Mouse (Mus musculus) right cerebral cortex, adult 18-20 months (tissue): ENCODE measurements around the gene Slc15a2.

ENCODE experiments used
- DNase-seq: peaks from one replicate; pipeline ENCODE4 v3.0.0; 2022; ENCODE audit warnings: mixed read lengths

Slc15a2 gene

DNA sequence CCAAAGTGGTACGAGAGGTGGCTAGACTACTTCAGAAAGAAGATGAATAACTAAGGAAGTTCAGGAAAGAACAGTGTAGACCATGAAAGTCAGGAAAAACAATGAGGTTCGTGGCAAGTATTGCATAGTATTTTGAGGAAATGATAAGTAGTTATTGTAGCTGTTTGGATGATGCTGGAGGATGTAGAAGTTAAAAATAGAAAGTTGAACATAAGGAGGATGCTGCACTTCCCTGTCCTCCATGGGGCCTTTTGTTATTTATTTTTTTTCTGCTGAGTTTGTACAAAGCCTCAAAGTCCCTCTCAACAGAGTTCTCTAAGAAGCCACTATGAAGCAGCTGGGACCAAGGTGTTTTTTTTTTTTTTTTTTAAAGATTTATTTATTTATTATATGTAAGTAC, 37.0 kb downstream of the Slc15a2 start:
- no peak for DNase-seq

GRCm38 (mm10) chr16:36747068-36747467, 37.7 kb downstream of the Slc15a2 start:
- DNase-seq, result no peak

GRCm38 (mm10) chr16:36743580-36743979, 41.2 kb downstream of the Slc15a2 start:
- no peak for DNase-seq

DNA sequence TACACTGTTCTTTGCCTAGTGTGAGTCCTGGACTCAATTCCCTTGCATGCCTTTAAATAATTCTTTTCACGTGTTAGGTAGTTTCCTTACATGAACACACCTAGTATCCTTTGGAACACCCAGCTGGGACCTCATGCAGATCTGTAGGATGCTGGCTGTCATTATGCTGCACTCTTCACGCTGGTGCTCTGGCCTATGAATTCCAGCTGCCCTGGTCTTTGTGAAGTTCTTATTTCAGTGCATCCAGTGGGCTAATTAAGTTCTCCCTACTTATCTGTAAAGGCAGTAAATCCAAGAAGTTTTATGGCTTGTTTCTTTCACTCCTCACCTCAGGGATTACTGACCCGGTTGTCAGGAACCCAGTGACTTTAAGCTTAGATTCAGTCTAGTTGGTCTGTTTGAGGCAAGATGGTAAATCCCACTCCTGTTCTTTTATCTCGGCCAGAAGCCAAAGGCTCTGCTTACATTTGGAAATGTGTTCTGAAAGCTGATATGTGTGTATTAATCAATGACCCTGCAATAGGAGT, 45.3 kb downstream of the Slc15a2 start:
- no peak for DNase-seq

GRCm38 (mm10) chr16:36735421-36735820, 49.3 kb downstream of the Slc15a2 start:
- DNase-seq, result no peak

DNA sequence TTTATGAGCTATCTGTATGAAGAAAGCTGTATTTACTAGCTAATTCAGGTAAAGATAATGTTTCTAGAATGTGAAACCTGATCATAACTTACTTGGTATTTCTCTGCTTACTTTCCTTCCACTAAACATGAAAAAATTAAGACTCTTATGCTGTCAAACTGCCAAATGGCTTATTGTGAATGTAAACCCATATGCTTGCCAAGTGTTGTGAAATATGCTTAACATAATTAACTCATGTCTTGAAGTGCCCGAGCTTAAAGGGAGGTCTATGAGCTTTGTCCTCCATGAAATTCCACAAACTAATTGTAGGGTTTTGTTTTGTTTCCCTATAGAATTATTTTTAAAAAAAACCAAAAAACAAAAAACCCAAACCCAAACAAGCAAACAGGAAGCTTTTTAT, 50.9 kb downstream of the Slc15a2 start:
- DNase-seq, result no peak

GRCm38 (mm10) chr16:36732572-36732971, 52.2 kb downstream of the Slc15a2 start:
- no peak for DNase-seq

DNA sequence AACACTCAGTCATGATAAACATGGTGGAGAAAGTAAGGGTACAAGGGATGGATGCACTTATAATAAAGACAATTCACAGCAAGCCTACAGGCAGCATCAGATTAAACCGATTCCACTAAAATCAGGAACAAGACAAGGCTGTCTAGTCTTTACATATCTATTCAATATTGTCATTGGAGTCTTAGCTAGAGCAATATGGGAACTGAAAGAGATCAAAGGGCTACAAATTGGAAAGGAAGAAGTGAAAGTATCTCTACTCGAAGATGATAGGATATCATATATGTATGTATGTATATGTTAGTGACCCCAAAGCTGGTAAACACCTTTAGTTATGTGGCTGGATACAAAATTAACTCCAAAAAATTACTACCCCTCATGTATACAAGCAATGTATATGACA, 55.8 kb downstream of the Slc15a2 start:
- DNase-seq, result no peak

- DNase-seq, result no peak
Measured at GRCm38 (mm10) chr16:36723880-36724443, 60.8 kb downstream of the Slc15a2 start.

DNA sequence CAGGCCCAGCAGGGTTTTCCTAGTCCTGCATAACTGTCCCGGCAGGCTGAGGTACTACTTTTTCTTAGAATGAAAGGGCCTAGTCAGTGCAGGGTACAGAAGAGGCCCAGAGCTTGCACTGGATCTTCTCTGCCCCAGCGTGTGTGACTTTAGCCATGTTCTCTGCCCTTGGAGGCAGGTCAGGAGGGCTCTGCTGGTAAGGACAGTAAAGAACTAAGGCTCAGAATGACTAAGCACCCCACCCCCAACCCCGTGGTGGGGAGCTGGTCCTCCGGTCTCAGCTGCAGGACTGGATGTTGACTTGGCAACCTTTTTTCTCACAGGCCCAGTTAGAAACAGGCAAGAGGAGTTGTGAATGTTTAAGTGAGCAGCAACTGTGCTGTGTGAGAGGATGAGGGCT, 62.0 kb downstream of the Slc15a2 start:
- no peak for DNase-seq

- no peak for DNase-seq
Measured at GRCm38 (mm10) chr16:36720194-36721055, 64.3 kb downstream of the Slc15a2 start.

DNA sequence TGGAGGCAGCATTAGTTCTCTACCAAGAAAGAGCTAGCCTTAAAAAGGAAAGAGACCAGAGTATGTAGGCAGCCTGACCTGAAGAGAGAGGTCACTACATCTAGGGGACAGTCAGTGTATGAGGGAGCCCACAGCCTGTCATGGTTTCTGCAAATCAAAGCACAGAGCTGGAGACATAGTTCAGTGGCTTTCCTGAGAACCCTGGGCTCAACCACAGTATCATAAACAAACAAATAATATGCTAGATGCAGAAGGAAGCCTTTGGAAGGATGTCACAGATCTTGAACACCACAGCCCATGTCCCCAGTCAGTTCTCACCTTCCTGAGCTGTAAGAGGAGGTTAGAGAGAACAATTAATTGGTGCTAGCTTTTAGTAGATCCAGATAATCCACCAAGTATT, 66.1 kb downstream of the Slc15a2 start:
- DNase-seq, result no peak

GRCm38 (mm10) chr16:36717481-36717880, 67.3 kb downstream of the Slc15a2 start:
- no peak for DNase-seq

DNA sequence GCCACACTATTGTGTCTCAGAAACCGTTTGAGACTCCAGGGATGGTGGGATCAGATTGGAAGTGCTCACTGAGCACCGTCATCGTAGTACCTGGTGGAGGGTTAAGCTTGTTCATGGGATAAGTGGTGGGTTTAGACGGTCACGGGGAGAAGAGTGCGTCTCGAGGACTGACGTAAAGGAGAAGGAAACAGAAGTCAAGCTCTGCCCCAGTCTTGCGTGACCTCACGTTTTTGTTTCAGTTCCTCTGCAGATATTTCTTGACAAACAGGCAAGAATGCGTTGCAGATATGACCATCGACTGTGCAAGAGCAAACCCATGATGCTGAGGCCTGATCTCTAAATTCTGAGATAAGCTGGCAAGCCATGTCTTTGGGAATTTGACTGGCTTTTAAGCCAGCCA, 73.0 kb downstream of the Slc15a2 start:
- no peak for DNase-seq

GRCm38 (mm10) chr16:36710794-36711193, 74.0 kb downstream of the Slc15a2 start:
- DNase-seq, result no peak

GRCm38 (mm10) chr16:36709405-36709804, 75.4 kb downstream of the Slc15a2 start:
- DNase-seq, result no peak

DNA sequence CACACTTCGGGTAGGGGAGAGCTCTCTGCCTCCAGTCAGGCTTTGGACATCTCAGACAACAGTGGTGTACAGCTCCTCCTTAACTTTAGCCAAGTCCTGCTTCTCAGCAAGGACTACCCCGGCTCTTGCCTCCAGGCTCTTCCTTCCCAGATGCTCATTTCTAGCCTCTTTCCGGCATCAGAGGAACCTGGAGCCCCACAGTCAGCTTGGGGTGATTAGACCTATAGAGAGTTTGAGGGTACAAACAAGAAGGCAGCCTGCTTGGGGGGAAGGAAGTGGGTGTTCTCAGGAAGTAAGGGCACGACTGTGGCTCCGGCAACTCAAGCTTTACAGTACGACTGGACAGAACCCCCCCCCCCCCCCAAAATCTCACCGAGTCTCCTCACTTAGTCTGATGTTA, 76.0 kb downstream of the Slc15a2 start:
- DNase-seq, result no peak

DNA sequence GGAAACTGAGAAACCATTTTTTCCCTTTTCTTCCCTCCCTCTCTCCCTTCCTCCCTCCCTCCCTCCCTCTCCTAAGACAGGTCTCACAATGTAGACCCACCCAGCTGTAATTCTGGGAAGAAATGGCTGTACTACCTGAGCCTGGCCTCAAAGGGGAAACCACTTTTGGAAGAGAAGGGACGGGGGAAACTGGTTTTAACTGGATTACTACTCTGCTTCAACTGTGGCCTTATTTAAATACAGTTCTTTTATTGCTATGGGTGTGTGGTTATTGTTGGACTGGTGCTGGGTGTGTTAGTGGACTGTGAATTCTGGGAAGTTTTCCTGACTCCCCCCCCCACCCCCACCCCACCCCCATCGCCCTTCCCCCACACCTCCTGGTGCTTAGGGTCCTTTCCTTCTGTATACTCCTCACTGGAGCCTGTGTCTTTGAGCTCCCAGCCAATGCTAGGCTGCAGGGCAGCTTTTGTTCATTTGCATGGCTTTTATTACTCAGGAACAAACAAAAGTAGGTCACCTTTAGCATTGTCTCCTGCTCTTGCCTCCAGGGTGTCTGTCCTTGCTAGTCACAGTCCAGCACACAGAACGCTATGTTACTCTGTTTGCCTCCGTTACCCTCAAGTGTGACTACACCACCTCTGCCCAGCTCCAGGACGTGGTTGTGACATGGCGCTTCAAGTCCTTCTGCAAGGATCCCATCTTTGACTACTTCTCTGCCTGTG, 76.9 kb downstream of the Slc15a2 start:
- no peak for DNase-seq

- DNase-seq, result no peak
Measured at GRCm38 (mm10) chr16:36700484-36700883, 84.3 kb downstream of the Slc15a2 start.
